Comparison of ENCODE assay signal across 14 mouse cellular contexts in genomic region chr2:76655982-76656381, GRCm38 (mm10). TPM values are rescaled to one million over a fixed set of nuclear protein-coding genes. Genes with fewer than 3 reads are reported as not detected.
DNase-seq lines count a peak whose midpoint lies in the region; ATAC-seq and TF ChIP-seq lines count a peak whose summit lies in the region.
"Had no signal": no experiment of that assay in that cellular context is flagged by ENCODE, and none has a peak within 500 bp of the region (broad histone marks: within the 10 kb centered on the region; RNA-seq: fewer than 3 reads in every experiment).

No protein-coding gene starts in this region.

- H3K9ac ChIP-seq in kidney, postnatal 0 days (ENCODE audit: low read depth, low read length) = no peak overlapping the region
- no peak overlapping the region for H3K9ac ChIP-seq in kidney, embryonic 14.5 days (ENCODE audit: low read depth, low read length)
- no peak overlapping the region for H3K9ac ChIP-seq in lung, embryonic 14.5 days
- H3K9ac ChIP-seq: forebrain, embryonic 13.5 days had no signal

- ATAC-seq in CD4-positive, CD25-positive, alpha-beta regulatory T cell, adult 4 months = no peak
- ATAC-seq in kidney, postnatal 0 days (replicated peaks; ENCODE audit: low FRiP score, low read depth) = no peak; the same call in 1 of the 2 replicates
- ATAC-seq in kidney, embryonic 14.5 days (ENCODE audit: low FRiP score, low TSS enrichment) = no peak
- no peak for ATAC-seq in lung, embryonic 14.5 days (ENCODE audit: insufficient read depth)
- ATAC-seq: inflammation-experienced regulatory T-cells, adult 6 months had no signal

- no peaks in the 10 kb centered on the region for H3K4me1 ChIP-seq in kidney, postnatal 0 days (replicated peaks; ENCODE audit: insufficient read depth, low read length)
- H3K4me1 ChIP-seq in kidney, embryonic 14.5 days (ENCODE audit: control insufficient read depth, insufficient read depth, low read length) = no peaks in the 10 kb centered on the region
- no peaks in the 10 kb centered on the region for H3K4me1 ChIP-seq in lung, embryonic 14.5 days (ENCODE audit: insufficient read depth)
- H3K4me1 ChIP-seq: forebrain, embryonic 13.5 days; limb, embryonic 10.5 days had no signal

- WGBS in kidney, postnatal 0 days = 13% methylated on average over 1 of the region's 1 CpGs
- 18% methylated on average over 1 of the region's 1 CpGs for WGBS in kidney, embryonic 14.5 days
- 19% methylated on average over 1 of the region's 1 CpGs for WGBS in lung, embryonic 14.5 days

- no peak overlapping the region for H3K4me2 ChIP-seq in kidney, postnatal 0 days (ENCODE audit: low read length)
- H3K4me2 ChIP-seq in kidney, embryonic 14.5 days (replicated peaks; ENCODE audit: low read depth, low read length) = no peak overlapping the region
- no peak overlapping the region for H3K4me2 ChIP-seq in lung, embryonic 14.5 days
- H3K4me2 ChIP-seq: forebrain, embryonic 13.5 days; heart, embryonic 11.5 days had no signal

- no peaks in the 10 kb centered on the region for H3K27me3 ChIP-seq in kidney, postnatal 0 days (ENCODE audit: insufficient read depth, low read length)
- H3K27me3 ChIP-seq in kidney, embryonic 14.5 days (ENCODE audit: control insufficient read depth, insufficient read depth, low read length) = no peaks in the 10 kb centered on the region
- H3K27me3 ChIP-seq in lung, embryonic 14.5 days (ENCODE audit: insufficient read depth, low read length) = no peaks in the 10 kb centered on the region
- H3K27me3 ChIP-seq: forebrain, embryonic 13.5 days had no signal

- peak; percentile 51; the same call in 1 of the 2 replicates for TF ChIP-seq CTCF in kidney, postnatal 0 days (IDR thresholded peaks at IDR 0.05; ENCODE audit: low read depth)
- peak; percentile 34; the same call in 1 of the 2 replicates for TF ChIP-seq CTCF in lung, embryonic 14.5 days (IDR thresholded peaks at IDR 0.05; ENCODE audit: low read depth)

- H3K9me3 ChIP-seq in kidney, postnatal 0 days (replicated peaks; ENCODE audit: low read length) = no peaks in the 10 kb centered on the region
- no peaks in the 10 kb centered on the region for H3K9me3 ChIP-seq in kidney, embryonic 14.5 days (ENCODE audit: control insufficient read depth, low read length)
- no peaks in the 10 kb centered on the region for H3K9me3 ChIP-seq in lung, embryonic 14.5 days (ENCODE audit: low read depth, low read length)
- H3K9me3 ChIP-seq: forebrain, embryonic 13.5 days; limb, embryonic 10.5 days had no signal

- H3K27ac ChIP-seq in kidney, postnatal 0 days = no peak overlapping the region
- H3K27ac ChIP-seq in kidney, embryonic 14.5 days (ENCODE audit: low read depth, low read length) = no peak overlapping the region
- no peak overlapping the region for H3K27ac ChIP-seq in lung, embryonic 14.5 days (ENCODE audit: low read depth)
- H3K27ac ChIP-seq: forebrain, embryonic 13.5 days; limb, embryonic 10.5 days had no signal

- no peaks in the 10 kb centered on the region for H3K36me3 ChIP-seq in kidney, postnatal 0 days (ENCODE audit: insufficient read depth, low read length)
- H3K36me3 ChIP-seq in kidney, embryonic 14.5 days (ENCODE audit: control insufficient read depth, insufficient read depth, low read length) = no peaks in the 10 kb centered on the region
- H3K36me3 ChIP-seq in lung, embryonic 14.5 days (ENCODE audit: insufficient read depth) = no peaks in the 10 kb centered on the region
- H3K36me3 ChIP-seq: limb, embryonic 10.5 days had no signal

- no peak overlapping the region for H3K4me3 ChIP-seq in kidney, postnatal 0 days (replicated peaks; ENCODE audit: low read depth, low read length)
- no peak overlapping the region for H3K4me3 ChIP-seq in kidney, embryonic 14.5 days (ENCODE audit: low read length)
- no peak overlapping the region for H3K4me3 ChIP-seq in lung, embryonic 14.5 days (ENCODE audit: low read depth, low read length)
- H3K4me3 ChIP-seq: forebrain, embryonic 13.5 days; limb, embryonic 10.5 days had no signal

- DNase-seq in CD4-positive, CD25-positive, alpha-beta regulatory T cell, adult 2 months (ENCODE audit: low read depth, low spot score) = peak; percentile 12
- peak; percentile 56 for DNase-seq in kidney, postnatal 0 days (ENCODE audit: low spot score)
- peak; percentile 25 for DNase-seq in MN1 (ENCODE audit: low spot score)
- DNase-seq in lung, embryonic 14.5 days = peak; percentile 37
- no peak for DNase-seq in layer of hippocampus, adult 8-10 months (ENCODE audit: low spot score in 2 of 2)
- DNase-seq in Muller cell, postnatal 12 days (ENCODE audit: inconsistent ontology term) = no peak
- DNase-seq: adrenal gland, adult 8-10 months; cerebellum, postnatal 25 days had no signal

RNA-seq across cellular contexts. Expression of gene Pjvk, which starts 7.7 kb away (rescaled TPM):
- polyA plus RNA-seq in CD4-positive, CD25-positive, alpha-beta regulatory T cell, adult 4 months (2017; shearing (Covaris generic)) = not detected
- polyA plus RNA-seq in kidney, postnatal 0 days (2015; fragmentation: Nextera tagmentation; extraction: Ambion mirVana) = 2.9 and 3.0 TPM in 2 replicates
- polyA plus RNA-seq in kidney, embryonic 14.5 days (2014; fragmentation: Nextera tagmentation; extraction: Ambion mirVana) = 1.2 and 1.9 TPM in 2 replicates
- 0.78 and 0.88 TPM in 2 replicates for polyA plus RNA-seq in lung, embryonic 14.5 days (2014; fragmentation: Nextera tagmentation; extraction: Ambion mirVana)
- total RNA-seq in layer of hippocampus, adult 8-10 months (2022) = under 1 TPM in 1 of 4 experiments, not detected in 3; 0.52 TPM
- total RNA-seq: adrenal gland, adult 8-10 months had no signal
- polyA plus RNA-seq: inflammation-experienced regulatory T-cells, adult 6 months had no signal

RNA-seq across cellular contexts. Expression of gene Prkra, which starts 8.2 kb away (rescaled TPM):
- 10 to 100 TPM in 1 of 2 experiments, 1 to 10 TPM in 1; 9.3 to 11.3 TPM for polyA plus RNA-seq in CD4-positive, CD25-positive, alpha-beta regulatory T cell, adult 4 months (2017; shearing (Covaris generic))
- polyA plus RNA-seq in kidney, postnatal 0 days (2015; fragmentation: Nextera tagmentation; extraction: Ambion mirVana) = 61.0 and 61.3 TPM in 2 replicates
- 89.4 and 94.3 TPM in 2 replicates for polyA plus RNA-seq in kidney, embryonic 14.5 days (2014; fragmentation: Nextera tagmentation; extraction: Ambion mirVana)
- 77.3 and 79.4 TPM in 2 replicates for polyA plus RNA-seq in lung, embryonic 14.5 days (2014; fragmentation: Nextera tagmentation; extraction: Ambion mirVana)
- 10 to 100 TPM; 17.5 to 21.9 (median 20.8) TPM for total RNA-seq in layer of hippocampus, adult 8-10 months (2022)

RNA-seq across cellular contexts. Expression of gene Fkbp7, which starts 16.9 kb away (rescaled TPM):
- polyA plus RNA-seq in CD4-positive, CD25-positive, alpha-beta regulatory T cell, adult 4 months (2017; shearing (Covaris generic)) = 1 to 10 TPM; 4.8 to 5.9 TPM
- 67.6 and 67.8 TPM in 2 replicates for polyA plus RNA-seq in kidney, postnatal 0 days (2015; fragmentation: Nextera tagmentation; extraction: Ambion mirVana)
- polyA plus RNA-seq in kidney, embryonic 14.5 days (2014; fragmentation: Nextera tagmentation; extraction: Ambion mirVana) = 57.5 and 73.4 TPM in 2 replicates
- polyA plus RNA-seq in lung, embryonic 14.5 days (2014; fragmentation: Nextera tagmentation; extraction: Ambion mirVana) = 69.0 and 72.8 TPM in 2 replicates
- total RNA-seq in layer of hippocampus, adult 8-10 months (2022) = 1 to 10 TPM; 7.3 to 8.4 (median 8.1) TPM

RNA-seq across cellular contexts. Expression of gene Plekha3, which starts 19.1 kb away (rescaled TPM):
- 10 to 100 TPM; 10.7 to 13.1 TPM for polyA plus RNA-seq in CD4-positive, CD25-positive, alpha-beta regulatory T cell, adult 4 months (2017; shearing (Covaris generic))
- 16.2 and 16.3 TPM in 2 replicates for polyA plus RNA-seq in kidney, postnatal 0 days (2015; fragmentation: Nextera tagmentation; extraction: Ambion mirVana)
- polyA plus RNA-seq in kidney, embryonic 14.5 days (2014; fragmentation: Nextera tagmentation; extraction: Ambion mirVana) = 14.9 and 15.3 TPM in 2 replicates
- 13.8 and 14.1 TPM in 2 replicates for polyA plus RNA-seq in lung, embryonic 14.5 days (2014; fragmentation: Nextera tagmentation; extraction: Ambion mirVana)
- total RNA-seq in layer of hippocampus, adult 8-10 months (2022) = 10 to 100 TPM; 40.0 to 54.5 (median 45.7) TPM

Comparison
In these comparisons a context has a peak if more than half of its experiments do, and no peak if none do; other contexts are left out.
1. DNase-seq: peak in CD4-positive, CD25-positive, alpha-beta regulatory T cell, adult 2 months (single experiment), kidney, postnatal 0 days (single experiment), MN1 (single experiment) and lung, embryonic 14.5 days (single experiment); none in layer of hippocampus, adult 8-10 months (0 of 2) and Muller cell, postnatal 12 days (single experiment).